Mouse (Mus musculus) adrenal gland, postnatal 14 days (tissue): ENCODE measurements at regions not wholly inside any gene's neighbourhood (a gene's known extent, or its start where the extent isn't known, plus 50 kb on each side); places are given as distances from the start of the nearest gene placed in this dataset.
"Not testable (repeated sequence)": the region's sequence is repeated elsewhere in the genome, so short reads cannot be mapped to it uniquely, and the experiment has no call there.

Experiments
- DNase-seq: peaks from one replicate; pipeline ENCODE4 v3.0.0; 2021; ENCODE audit warnings: mixed read lengths

DNA sequence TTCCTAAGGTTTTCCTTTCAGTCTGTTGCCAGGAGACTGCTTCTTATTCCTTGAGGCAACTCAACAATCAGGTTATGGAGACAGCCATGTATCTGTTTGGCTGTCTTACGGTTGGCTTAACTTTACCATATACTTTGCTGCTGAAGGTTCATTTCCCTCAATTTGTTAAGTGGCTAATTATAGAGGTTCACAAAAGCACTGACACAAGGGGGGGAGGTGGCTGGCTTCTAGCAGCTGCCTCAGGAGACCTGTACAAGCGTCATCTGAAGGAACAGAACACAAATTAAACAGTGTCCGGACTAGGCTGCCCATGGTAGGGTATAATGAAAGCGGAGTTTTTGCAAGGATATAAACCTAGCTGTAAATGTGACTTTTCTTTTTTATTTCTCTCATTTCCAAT, 305.0 kb upstream of the Rnf219 start:
- no peak for DNase-seq

DNA sequence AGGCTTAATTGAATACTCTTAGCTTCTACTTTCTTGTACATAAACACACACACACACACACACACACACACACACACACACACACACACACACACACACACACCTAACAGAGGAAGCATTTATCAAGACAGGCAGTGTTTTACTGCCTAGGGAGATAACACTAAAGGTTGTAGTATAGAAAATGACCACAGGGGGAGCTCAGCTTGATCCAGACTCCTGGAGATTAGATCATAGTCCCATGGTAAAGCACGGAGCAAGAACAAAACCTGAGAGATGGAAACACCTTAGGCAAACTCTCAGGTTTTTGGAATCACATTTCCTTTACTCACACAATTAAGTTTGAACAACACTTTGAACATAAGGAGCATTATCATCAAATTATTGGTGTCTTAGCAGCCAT, 302.5 kb upstream of the Rnf219 start:
- DNase-seq: no peak

- no peak for DNase-seq
These were observed 301.8 kb upstream of the Rnf219 start for GRCm38 (mm10) chr14:104824224-104824623.

DNA sequence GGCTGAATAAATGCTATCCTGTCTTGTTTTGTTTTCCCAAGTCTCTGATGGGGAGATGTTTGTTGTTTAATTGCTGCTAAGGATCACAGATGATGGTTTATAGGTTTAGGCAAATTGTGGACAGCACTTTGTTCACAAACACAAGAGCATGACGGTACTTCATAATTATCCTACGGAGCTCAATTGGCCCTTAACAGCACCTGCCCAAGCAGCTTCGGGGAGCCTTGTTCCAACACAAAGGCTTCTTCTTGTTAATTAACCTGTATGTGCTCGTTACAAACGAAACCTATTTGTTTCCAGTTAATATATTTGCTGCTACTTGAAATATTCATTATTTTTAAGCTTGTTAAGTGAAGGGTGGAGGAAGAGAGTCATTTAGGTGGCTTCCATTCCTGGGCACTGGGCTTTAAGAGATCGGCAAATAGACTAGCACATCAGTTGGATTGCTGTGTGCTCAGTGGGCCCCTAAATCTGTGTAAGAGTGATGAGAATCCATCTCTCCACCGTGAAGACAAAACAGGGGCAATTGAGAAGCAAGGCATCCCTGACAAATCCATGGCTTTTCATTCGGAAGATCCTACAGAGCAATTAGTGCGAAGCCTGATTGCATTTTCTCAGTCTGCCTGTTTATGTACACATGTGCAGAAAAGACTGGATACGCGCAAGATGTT, 299.6 kb upstream of the Rnf219 start:
- DNase-seq: no peak

DNA sequence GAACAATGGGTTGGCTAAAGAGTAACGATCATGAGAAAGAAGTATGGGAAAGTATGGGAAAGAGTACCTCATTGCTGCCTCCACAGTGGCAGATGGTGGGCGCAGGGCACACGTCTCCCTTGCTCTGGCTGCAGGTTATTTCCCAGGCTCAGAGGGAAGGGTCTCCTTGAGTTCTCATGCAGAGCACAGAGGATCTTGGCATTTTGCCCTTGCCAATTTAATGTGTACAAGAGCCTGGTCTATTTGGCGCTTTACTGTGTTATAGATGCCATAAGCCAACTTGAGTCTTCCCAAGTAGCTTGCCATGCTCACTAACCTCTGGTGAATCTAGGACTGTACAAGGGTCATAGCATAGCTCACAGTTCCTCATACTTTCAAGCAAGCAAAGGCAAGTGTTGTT, 296.7 kb upstream of the Rnf219 start:
- no peak for DNase-seq

- peak; percentile 80 for DNase-seq
These were observed 291.6 kb upstream of the Rnf219 start for GRCm38 (mm10) chr14:104813977-104814584.

DNA sequence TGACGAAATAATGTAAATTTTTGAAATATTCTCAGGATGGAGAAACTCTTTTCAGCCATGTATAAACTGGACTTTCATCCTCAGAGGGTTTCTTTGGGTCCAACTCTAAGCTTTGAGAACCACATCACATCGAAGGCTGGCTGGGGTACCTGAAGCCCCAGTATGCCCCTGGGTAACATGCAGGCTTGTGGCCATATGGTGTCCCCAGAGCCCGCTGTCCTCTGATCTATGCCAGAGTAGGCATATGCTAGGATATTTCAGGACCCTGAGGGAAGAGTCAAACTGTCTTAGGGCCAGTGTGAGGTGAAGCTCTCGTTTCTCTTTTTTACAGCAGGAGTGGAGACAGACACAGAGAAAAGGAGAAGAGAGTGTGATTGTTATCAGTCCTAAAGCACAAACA, 289.6 kb upstream of the Rnf219 start:
- DNase-seq: no peak

GRCm38 (mm10) chr14:104805332-104805731, 282.9 kb upstream of the Rnf219 start:
- DNase-seq: no peak

GRCm38 (mm10) chr14:104796348-104796965, 274.0 kb upstream of the Rnf219 start:
- peak; percentile 19 for DNase-seq

DNA sequence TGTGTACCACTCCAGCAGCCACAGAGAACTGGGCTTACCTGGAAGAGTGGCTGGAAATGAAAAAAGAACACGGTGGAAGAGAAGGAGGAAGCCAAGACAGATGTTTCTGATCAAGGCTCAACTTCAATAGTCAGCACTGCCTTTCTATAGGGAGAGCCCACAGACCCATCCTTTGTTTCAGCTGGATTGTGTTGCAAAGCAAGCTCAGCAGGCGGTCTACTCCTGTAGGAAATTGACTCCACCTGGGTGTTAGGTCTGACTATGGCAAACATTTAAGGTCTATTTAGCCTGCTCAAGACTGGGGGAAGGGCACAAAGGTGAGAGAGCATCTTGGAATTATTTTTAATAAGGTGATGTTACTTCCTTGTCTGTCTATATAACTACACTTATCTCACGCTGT, 266.9 kb upstream of the Rnf219 start:
- no peak for DNase-seq

DNA sequence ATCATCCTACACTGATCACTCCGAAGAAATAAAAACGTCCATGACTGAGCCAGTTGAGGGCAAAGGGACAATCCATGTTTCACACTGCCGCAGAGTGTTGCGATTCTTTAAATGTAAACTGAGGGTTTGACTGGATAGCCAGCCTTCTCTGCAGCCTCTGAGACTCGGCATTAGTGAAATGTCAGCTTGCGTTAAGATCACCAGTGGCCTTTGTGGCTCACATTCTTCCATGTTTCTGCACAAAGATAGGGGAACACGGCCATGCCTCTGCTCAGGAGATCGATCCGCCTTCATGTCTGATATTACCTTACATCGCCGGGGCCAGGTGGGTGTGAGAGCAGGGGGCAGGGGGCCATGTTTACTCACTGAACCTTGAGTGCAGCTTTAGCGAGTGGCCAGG, 262.6 kb upstream of the Rnf219 start:
- no peak for DNase-seq

DNA sequence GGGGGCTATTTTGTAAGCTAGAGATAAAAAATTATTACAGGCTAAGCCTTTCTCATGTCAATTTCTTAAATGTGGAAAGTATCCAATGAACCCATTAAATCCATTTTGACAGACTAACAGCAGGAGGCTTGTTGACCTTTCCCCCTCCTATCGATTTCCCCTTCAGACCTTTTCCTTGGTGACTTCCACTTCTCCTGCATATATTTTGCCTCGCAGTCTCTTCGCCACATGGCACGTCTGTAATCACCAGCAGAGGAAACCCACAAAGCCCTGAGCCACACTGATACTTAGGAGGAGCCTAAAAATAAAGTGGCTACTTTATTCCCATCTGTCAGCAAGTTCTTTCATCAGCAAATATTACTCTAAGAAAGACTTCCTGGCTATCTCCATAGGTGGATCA, 247.5 kb upstream of the Rnf219 start:
- no peak for DNase-seq

DNA sequence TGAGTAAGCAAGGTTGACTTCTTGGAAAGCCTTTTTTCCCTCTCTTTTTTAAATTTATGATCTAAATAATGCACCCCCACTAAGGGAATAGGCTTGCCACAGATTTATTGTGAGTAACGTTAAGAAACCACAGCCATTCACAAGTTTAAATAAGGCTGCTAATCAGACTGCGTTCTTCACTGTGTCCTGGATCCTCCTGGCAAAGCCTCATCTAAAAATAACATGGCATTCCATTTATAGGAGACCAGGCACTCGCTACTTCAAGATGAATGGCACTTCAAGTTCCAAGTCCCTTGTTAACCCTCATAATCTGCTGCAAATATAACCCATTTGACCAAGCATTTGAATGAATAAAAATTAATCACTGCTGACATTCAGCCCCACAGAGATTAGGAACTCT, 211.8 kb upstream of the Rnf219 start:
- no peak for DNase-seq

DNA sequence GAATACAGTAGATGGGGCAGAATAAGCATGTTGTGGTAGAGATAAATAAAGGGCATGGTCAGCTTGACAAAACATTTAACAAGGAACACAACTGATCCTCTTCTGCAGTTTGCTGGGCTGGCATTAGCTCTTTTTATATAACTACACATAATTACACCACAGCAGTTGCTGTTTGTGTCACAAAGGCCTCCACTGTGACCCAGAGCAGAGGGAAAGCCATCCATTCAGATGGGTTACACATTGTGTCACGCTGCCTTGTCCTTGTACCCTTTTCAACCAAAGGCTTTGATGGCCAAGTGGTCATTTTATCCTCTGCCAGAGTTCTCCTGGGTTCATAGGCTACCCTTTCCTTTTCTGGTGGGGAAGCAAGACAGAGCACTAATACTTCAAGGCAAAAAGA, 209.6 kb upstream of the Rnf219 start:
- peak; percentile 31 for DNase-seq

DNA sequence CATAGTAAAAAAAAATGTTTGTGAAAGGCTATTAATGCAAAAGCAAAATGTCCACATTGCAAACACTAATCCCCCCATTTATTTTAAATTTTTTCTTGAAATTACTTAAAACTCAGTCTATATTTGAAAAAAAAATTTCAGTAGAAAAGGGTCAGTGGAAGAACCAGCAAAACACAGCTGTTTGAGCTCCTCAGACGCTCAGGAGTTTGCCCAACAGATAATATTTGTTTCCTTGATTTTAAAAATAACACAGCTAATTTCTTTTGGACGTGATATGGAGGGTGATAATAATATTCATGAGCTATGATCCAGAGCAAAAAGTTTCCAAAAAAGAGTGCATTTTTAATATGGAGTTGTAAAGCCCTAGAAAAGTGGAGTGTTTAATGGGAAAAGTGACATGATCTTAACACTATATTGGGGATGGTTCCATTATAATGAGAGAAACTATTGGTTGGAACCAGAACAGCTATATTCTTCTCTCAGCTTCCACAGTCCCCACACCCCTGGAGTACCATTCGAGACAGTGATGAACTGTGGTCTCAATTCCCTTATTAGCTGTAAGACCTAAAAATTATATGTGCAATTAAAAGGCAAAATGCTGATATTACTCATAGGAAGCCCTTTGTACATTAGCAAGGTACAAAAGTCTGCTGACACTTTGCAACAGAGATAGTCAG, 209.0 kb upstream of the Rnf219 start:
- no peak for DNase-seq

- DNase-seq: not testable (repeated sequence)
These were observed 193.2 kb upstream of the Rnf219 start for GRCm38 (mm10) chr14:104715651-104716050.

DNA sequence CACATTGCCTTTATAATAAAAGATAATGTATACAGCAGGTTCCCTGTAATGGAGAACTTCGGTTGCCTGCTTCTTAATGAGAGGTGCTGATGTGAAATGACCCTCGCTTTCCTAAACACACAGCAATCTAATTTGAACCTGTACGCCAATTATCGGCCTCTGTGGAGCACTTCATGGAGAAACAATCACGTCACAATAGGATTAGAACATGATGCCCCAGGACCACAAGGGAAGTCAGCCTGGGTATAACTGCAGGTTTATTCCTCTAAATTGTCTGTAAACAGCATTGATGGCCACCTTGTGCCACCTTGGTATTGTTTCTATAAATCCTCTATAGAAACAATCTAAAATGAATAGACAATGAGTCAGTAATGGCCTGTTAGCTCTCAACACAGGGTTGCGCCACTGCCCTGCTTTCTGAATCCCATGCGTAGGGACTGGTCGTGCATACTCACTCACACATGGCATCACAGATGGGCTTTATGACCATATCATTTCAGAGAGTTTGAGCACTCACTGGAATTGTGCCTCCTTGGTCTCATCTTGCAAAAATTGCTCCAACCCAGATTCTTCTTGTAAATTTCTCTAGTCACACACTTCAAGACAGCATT, 179.9 kb upstream of the Rnf219 start:
- DNase-seq: no peak

DNA sequence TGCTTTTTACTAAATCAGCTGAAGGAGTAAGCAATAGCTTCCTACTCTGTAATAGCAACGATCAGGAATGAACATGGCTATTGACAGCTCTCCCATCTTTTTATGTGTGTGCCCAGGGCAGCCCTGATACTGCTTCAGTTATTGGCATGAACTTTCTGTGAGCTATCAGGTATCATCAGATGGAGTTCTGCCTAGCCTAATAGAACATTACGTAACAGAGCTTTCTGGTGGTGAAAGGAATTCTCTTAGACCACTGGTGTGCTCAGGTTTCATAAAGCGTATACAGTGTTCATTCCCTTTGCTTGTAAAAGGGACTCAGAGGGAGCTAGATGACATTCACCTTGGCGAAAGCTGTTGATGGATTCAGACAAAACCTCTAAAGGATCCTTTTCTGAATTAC, 176.5 kb upstream of the Rnf219 start:
- DNase-seq: no peak

DNA sequence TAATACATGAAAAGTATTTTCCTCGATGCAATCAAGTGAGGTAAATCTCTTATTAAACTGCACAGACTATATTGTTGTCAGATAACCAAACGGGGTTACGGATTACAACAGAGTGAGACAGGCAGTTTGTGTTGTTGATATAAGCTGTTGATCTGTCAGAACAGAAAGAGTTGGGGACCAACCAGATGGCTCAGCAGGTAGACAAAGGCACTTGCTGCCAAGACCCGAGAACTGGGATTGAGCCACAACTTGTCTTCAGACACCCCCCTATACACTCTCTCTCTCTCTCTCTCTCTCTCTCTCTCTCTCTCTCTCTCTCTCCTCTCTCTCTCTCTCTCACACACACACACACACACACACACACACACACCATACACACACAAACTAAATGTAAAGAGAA, 172.7 kb upstream of the Rnf219 start:
- DNase-seq: no peak

- no peak for DNase-seq
These were observed 171.8 kb upstream of the Rnf219 start for GRCm38 (mm10) chr14:104694174-104694803.

- no peak for DNase-seq
These were observed 170.2 kb upstream of the Rnf219 start for GRCm38 (mm10) chr14:104692616-104693015.

- no peak for DNase-seq
These were observed 166.0 kb upstream of the Rnf219 start for GRCm38 (mm10) chr14:104688440-104688839.

- DNase-seq: no peak
These were observed 154.4 kb upstream of the Rnf219 start for GRCm38 (mm10) chr14:104676810-104677209.
